Mouse (Mus musculus) bone marrow macrophage, adult 2 months (primary cell): ENCODE data around the gene Thsd4.

ENCODE experiments used
- CTCF ChIP-seq: IDR thresholded peaks from 2 replicates; pipeline ENCODE4 v1.5.1; 2012; ENCODE audit warnings: low read depth, mild to moderate bottlenecking, low read length, moderate library complexity
- POLR2A ChIP-seq: IDR thresholded peaks from 2 replicates; pipeline ENCODE4 v1.6.1; 2012; ENCODE audit warnings: mild to moderate bottlenecking, low read depth, low read length, borderline replicate concordance

- no peak for TF ChIP-seq CTCF
- TF ChIP-seq POLR2A: no peak
Measured at GRCm38 (mm10) chr9:60010285-60010684, 511.6 kb downstream of the Thsd4 start.
